Mouse (Mus musculus) embryonic facial prominence, embryonic 15.5 days (tissue): ENCODE measurements around the gene Dusp1. TPM values are rescaled to one million over a fixed set of nuclear protein-coding genes. Genes with fewer than 3 reads are reported as not detected.

ENCODE experiments used
- ATAC-seq: fragments of 200-750 bp; cut with Nextera tagmentation; 2 replicates; pipeline ENCODE4 v1.8.0; 2017; ENCODE audit warnings: low read depth, moderate TSS enrichment; ENCODE audit not compliant: insufficient number of reproducible peaks, low FRiP score, low TSS enrichment
- H3K27ac ChIP-seq: fragments of 300-500 bp; sonication (generic); replicated peaks from 2 replicates; pipeline ENCODE4 v1.5.1; 2015; ENCODE audit warnings: mild to moderate bottlenecking, inconsistent platforms
- H3K27me3 ChIP-seq: fragments of 300-500 bp; sonication (generic); 2 replicates; pipeline ENCODE4 v1.6.1; 2015; ENCODE audit warnings: inconsistent platforms
- H3K36me3 ChIP-seq: fragments of 300-500 bp; sonication (generic); 2 replicates; pipeline ENCODE4 v1.6.1; 2015; ENCODE audit warnings: mild to moderate bottlenecking, inconsistent platforms
- H3K4me1 ChIP-seq: fragments of 300-500 bp; sonication (generic); 2 replicates; pipeline ENCODE4 v1.6.1; 2015; ENCODE audit warnings: inconsistent platforms
- H3K4me2 ChIP-seq: fragments of 300-500 bp; sonication (generic); replicated peaks from 2 replicates; pipeline ENCODE4 v1.6.1; 2015; ENCODE audit warnings: mild to moderate bottlenecking, inconsistent platforms
- H3K4me3 ChIP-seq: fragments of 300-500 bp; sonication (generic); replicated peaks from 2 replicates; pipeline ENCODE4 v1.5.1; 2015; ENCODE audit warnings: mild to moderate bottlenecking, inconsistent platforms
- H3K9ac ChIP-seq: fragments of 300-500 bp; sonication (generic); 2 replicates; pipeline ENCODE4 v1.6.1; 2015; ENCODE audit warnings: inconsistent platforms
- H3K9me3 ChIP-seq: fragments of 300-500 bp; sonication (generic); replicated peaks from 2 replicates; pipeline ENCODE4 v1.6.1; 2016; ENCODE audit warnings: inconsistent platforms
- WGBS: fragments of 180-500 bp; shearing (Covaris S2); methylation state at CpG from one replicate; pipeline ENCODE4 v1.1.7; 2015; 5-methylcytosine and 5-hydroxymethylcytosine counted together
- polyA plus RNA-seq: library from polyadenylated mRNA; unstranded; fragments of >200 nt; fragmentation: Nextera tagmentation; extraction: Ambion mirVana; gene quantifications from 2 replicates; pipeline ENCODE4 v1.2.1, GENCODE M21; 2015

Dusp1 gene
- polyA plus RNA-seq, 1 experiment from 2014 or later: 33.3 TPM

GRCm38 (mm10) chr17:26498626-26499025, 63.3 kb downstream of the Dusp1 start:
- ATAC-seq: no peak
- Histone ChIP-seq H3K27me3 (no peaks in the 10 kb centered on the region), H3K4me1 (peaks cover 19% of the 10 kb centered on the region), H3K27ac (no peak overlapping the region), H3K36me3 (no peaks in the 10 kb centered on the region), H3K9ac (no peak overlapping the region), H3K4me2 (no peak overlapping the region), H3K4me3 (no peak overlapping the region), H3K9me3 (no peaks in the 10 kb centered on the region)
- 26% methylated on average over 1 of the region's 1 CpGs for WGBS

- Histone ChIP-seq H3K27me3 (no peaks in the 10 kb centered on the region), H3K4me3 (no peak overlapping the region), H3K36me3 (no peaks in the 10 kb centered on the region), H3K9ac (no peak overlapping the region), H3K4me2 (no peak overlapping the region), H3K27ac (peak overlapping the region; percentile 39; the same call in 1 of the 2 replicates), H3K4me1 (peaks cover 8% of the 10 kb centered on the region; the same call in 1 of the 2 replicates), H3K9me3 (peaks cover 4% of the 10 kb centered on the region)
- ATAC-seq: no peak
- WGBS: 59% methylated on average over 5 of the region's 5 CpGs
Measured at GRCm38 (mm10) chr17:26497416-26497923, 64.5 kb downstream of the Dusp1 start.

- Histone ChIP-seq H3K4me2 (no peak overlapping the region), H3K4me1 (peaks cover 9% of the 10 kb centered on the region), H3K9me3 (peaks cover 4% of the 10 kb centered on the region), H3K27me3 (no peaks in the 10 kb centered on the region), H3K27ac (no peak overlapping the region), H3K9ac (no peak overlapping the region), H3K4me3 (no peak overlapping the region), H3K36me3 (no peaks in the 10 kb centered on the region)
- WGBS: 79% methylated on average over 4 of the region's 4 CpGs
- ATAC-seq: no peak
Measured at GRCm38 (mm10) chr17:26494642-26495468, 67.1 kb downstream of the Dusp1 start.

GRCm38 (mm10) chr17:26492246-26492645, 69.7 kb downstream of the Dusp1 start:
- no peak for ATAC-seq
- H3K9ac ChIP-seq: no peak overlapping the region
- no peak overlapping the region for H3K4me2 ChIP-seq
- H3K36me3 ChIP-seq: no peaks in the 10 kb centered on the region
- no peaks in the 10 kb centered on the region for H3K27me3 ChIP-seq
- no peak overlapping the region for H3K4me3 ChIP-seq
- peaks cover 10% of the 10 kb centered on the region for H3K4me1 ChIP-seq
- peaks cover 4% of the 10 kb centered on the region for H3K9me3 ChIP-seq
- no peak overlapping the region for H3K27ac ChIP-seq
- 62% methylated on average over 3 of the region's 3 CpGs for WGBS

- Histone ChIP-seq H3K9ac (no peak overlapping the region), H3K4me2 (no peak overlapping the region), H3K27ac (0 out of 2 replicates have a peak overlapping the region, but pooled peaks have one; percentile 39), H3K36me3 (no peaks in the 10 kb centered on the region), H3K9me3 (peaks cover 4% of the 10 kb centered on the region), H3K4me1 (peaks cover 13% of the 10 kb centered on the region), H3K27me3 (no peaks in the 10 kb centered on the region), H3K4me3 (no peak overlapping the region)
- 26% methylated on average over 2 of the region's 2 CpGs for WGBS
- ATAC-seq: no peak
Measured at GRCm38 (mm10) chr17:26490910-26491309, 71.0 kb downstream of the Dusp1 start.

GRCm38 (mm10) chr17:26490072-26490471, 71.9 kb downstream of the Dusp1 start:
- no peak for ATAC-seq
- Histone ChIP-seq H3K27ac (no peak overlapping the region), H3K36me3 (no peaks in the 10 kb centered on the region), H3K9me3 (peaks cover 4% of the 10 kb centered on the region), H3K9ac (no peak overlapping the region), H3K4me3 (no peak overlapping the region), H3K4me2 (no peak overlapping the region), H3K4me1 (peaks cover 17% of the 10 kb centered on the region), H3K27me3 (no peaks in the 10 kb centered on the region)
- WGBS: 88% methylated on average over 10 of the region's 10 CpGs

GRCm38 (mm10) chr17:26488711-26489403, 73.1 kb downstream of the Dusp1 start:
- Histone ChIP-seq H3K4me1 (peaks cover 23% of the 10 kb centered on the region), H3K9me3 (peaks cover 4% of the 10 kb centered on the region), H3K4me3 (no peak overlapping the region), H3K4me2 (no peak overlapping the region), H3K9ac (no peak overlapping the region), H3K27me3 (no peaks in the 10 kb centered on the region), H3K36me3 (no peaks in the 10 kb centered on the region), H3K27ac (0 out of 2 replicates have a peak overlapping the region, but pooled peaks have one; percentile 5)
- ATAC-seq: no peak
- WGBS: 80% methylated on average over 8 of the region's 8 CpGs

GRCm38 (mm10) chr17:26487917-26488316, 74.0 kb downstream of the Dusp1 start:
- WGBS: 93% methylated on average over 4 of the region's 4 CpGs

GRCm38 (mm10) chr17:26487266-26487665, 74.7 kb downstream of the Dusp1 start:
- 39% methylated on average over 5 of the region's 5 CpGs for WGBS
- H3K36me3 ChIP-seq: no peaks in the 10 kb centered on the region
- no peak for ATAC-seq

More at GRCm38 (mm10) chr17:26487917-26488316, 74.0 kb downstream of the Dusp1 start:
- Histone ChIP-seq H3K27ac (no peak overlapping the region), H3K4me3 (no peak overlapping the region), H3K36me3 (no peaks in the 10 kb centered on the region), H3K9me3 (no peaks in the 10 kb centered on the region), H3K4me2 (no peak overlapping the region), H3K9ac (no peak overlapping the region), H3K27me3 (no peaks in the 10 kb centered on the region), H3K4me1 (peaks cover 23% of the 10 kb centered on the region)
- no peak for ATAC-seq

GRCm38 (mm10) chr17:26484626-26485421, 77.1 kb downstream of the Dusp1 start:
- no peak overlapping the region for H3K9ac ChIP-seq
- peak overlapping the region; percentile 58; the same call in 1 of the 2 replicates for H3K27ac ChIP-seq
- H3K4me3 ChIP-seq: no peak overlapping the region
- no peaks in the 10 kb centered on the region for H3K9me3 ChIP-seq
- ATAC-seq: no peak
- 60% methylated on average over 14 of the region's 14 CpGs for WGBS
- no peaks in the 10 kb centered on the region for H3K36me3 ChIP-seq
- no peaks in the 10 kb centered on the region for H3K27me3 ChIP-seq
- H3K4me2 ChIP-seq: no peak overlapping the region
- peaks cover 14% of the 10 kb centered on the region for H3K4me1 ChIP-seq

More at GRCm38 (mm10) chr17:26487266-26487665, 74.7 kb downstream of the Dusp1 start:
- no peak overlapping the region for H3K27ac ChIP-seq
- H3K4me3 ChIP-seq: no peak overlapping the region
- H3K27me3 ChIP-seq: no peaks in the 10 kb centered on the region
- peaks cover 23% of the 10 kb centered on the region for H3K4me1 ChIP-seq
- H3K9me3 ChIP-seq: no peaks in the 10 kb centered on the region
- H3K9ac ChIP-seq: no peak overlapping the region
- H3K4me2 ChIP-seq: no peak overlapping the region

- no peak overlapping the region for H3K4me3 ChIP-seq
- no peaks in the 10 kb centered on the region for H3K27me3 ChIP-seq
- H3K4me2 ChIP-seq: no peak overlapping the region
- H3K36me3 ChIP-seq: no peaks in the 10 kb centered on the region
- H3K4me1 ChIP-seq: peaks cover 20% of the 10 kb centered on the region
- no peak for ATAC-seq
- no peak overlapping the region for H3K9ac ChIP-seq
- H3K27ac ChIP-seq: no peak overlapping the region
- H3K9me3 ChIP-seq: no peaks in the 10 kb centered on the region
- 71% methylated on average over 4 of the region's 4 CpGs for WGBS
Measured at GRCm38 (mm10) chr17:26480956-26481355, 81.0 kb downstream of the Dusp1 start.
